Comparison of ENCODE assay signal across 10 mouse cellular contexts in genomic region chr13:113355022-113355421, GRCm38 (mm10).
DNase-seq lines count a peak whose midpoint lies in the region; ATAC-seq and TF ChIP-seq lines count a peak whose summit lies in the region.
"Had no signal": no experiment of that assay in that cellular context is flagged by ENCODE, and none has a peak within 500 bp of the region (broad histone marks: within the 10 kb centered on the region; RNA-seq: fewer than 3 reads in every experiment).

No protein-coding gene starts in this region.

- no peak overlapping the region for H3K9ac ChIP-seq in lung, postnatal 0 days (replicated peaks; ENCODE audit: low read depth)
- no peak overlapping the region for H3K9ac ChIP-seq in hindbrain, embryonic 12.5 days
- H3K9ac ChIP-seq: embryonic facial prominence, embryonic 13.5 days; stomach, embryonic 15.5 days had no signal

- H3K4me1 ChIP-seq in lung, postnatal 0 days (ENCODE audit: insufficient read depth, low read depth, low read length): peaks cover 4% of the 10 kb centered on the region; the same call in 1 of the 2 replicates
- peaks cover 25% of the 10 kb centered on the region for H3K4me1 ChIP-seq in hindbrain, embryonic 12.5 days

- no peak overlapping the region for H3K4me2 ChIP-seq in lung, postnatal 0 days (replicated peaks; ENCODE audit: low read depth, low read length)
- H3K4me2 ChIP-seq in hindbrain, embryonic 12.5 days (replicated peaks): no peak overlapping the region
- H3K4me2 ChIP-seq: embryonic facial prominence, embryonic 13.5 days; stomach, embryonic 15.5 days had no signal

- H3K27ac ChIP-seq in lung, postnatal 0 days (ENCODE audit: low read length): no peak overlapping the region
- no peak overlapping the region for H3K27ac ChIP-seq in hindbrain, embryonic 12.5 days
- H3K27ac ChIP-seq: embryonic facial prominence, embryonic 13.5 days; stomach, embryonic 15.5 days had no signal

- TF ChIP-seq CTCF in lung, postnatal 0 days (IDR thresholded peaks at IDR 0.05): no peak

- H3K27me3 ChIP-seq in lung, postnatal 0 days (replicated peaks; ENCODE audit: insufficient read depth, low read length): no peaks in the 10 kb centered on the region
- no peaks in the 10 kb centered on the region for H3K27me3 ChIP-seq in hindbrain, embryonic 12.5 days
- H3K27me3 ChIP-seq: embryonic facial prominence, embryonic 13.5 days; stomach, embryonic 15.5 days had no signal

- peak; percentile 19; the same call in 1 of the 2 replicates for ATAC-seq in lung, postnatal 0 days
- peak; percentile 55 for ATAC-seq in hindbrain, embryonic 12.5 days (ENCODE audit: low FRiP score)

- no peak overlapping the region for H3K4me3 ChIP-seq in lung, postnatal 0 days (ENCODE audit: low read depth, low read length)
- no peak overlapping the region for H3K4me3 ChIP-seq in hindbrain, embryonic 12.5 days
- H3K4me3 ChIP-seq: embryonic facial prominence, embryonic 13.5 days; stomach, embryonic 15.5 days had no signal

- WGBS in lung, postnatal 0 days: 41% methylated on average over 4 of the region's 4 CpGs
- 2% methylated on average over 4 of the region's 4 CpGs for WGBS in hindbrain, embryonic 12.5 days

- no peaks in the 10 kb centered on the region for H3K9me3 ChIP-seq in lung, postnatal 0 days (ENCODE audit: low read length)
- no peaks in the 10 kb centered on the region for H3K9me3 ChIP-seq in hindbrain, embryonic 12.5 days (replicated peaks)
- H3K9me3 ChIP-seq: embryonic facial prominence, embryonic 13.5 days; stomach, embryonic 15.5 days had no signal

- peak; percentile 14 for DNase-seq in adrenal gland, adult 2 months
- no peak for DNase-seq in adrenal gland, adult 18-20 months (ENCODE audit: low spot score in 2 of 2)
- DNase-seq in lung, postnatal 0 days (ENCODE audit: low spot score): peak; percentile 13
- no peak for DNase-seq in lung, adult 18-20 months
- DNase-seq in testis, postnatal 10 days (ENCODE audit: low spot score): peak; percentile 56
- DNase-seq in spleen, postnatal 10 days (ENCODE audit: low spot score in 2 of 2): no peak
- DNase-seq in ovary, postnatal 14 days (ENCODE audit: low spot score): no peak

- no peaks in the 10 kb centered on the region for H3K36me3 ChIP-seq in lung, postnatal 0 days (ENCODE audit: insufficient read depth, low read length)
- H3K36me3 ChIP-seq in hindbrain, embryonic 12.5 days: no peaks in the 10 kb centered on the region
- H3K36me3 ChIP-seq: embryonic facial prominence, embryonic 13.5 days; stomach, embryonic 15.5 days had no signal

- TF ChIP-seq EP300 in lung, postnatal 0 days (IDR thresholded peaks at IDR 0.05): no peak

Comparison
In these comparisons a context has a peak if more than half of its experiments do, and no peak if none do; other contexts are left out.
1. DNase-seq: peak in adrenal gland, adult 2 months (single experiment), lung, postnatal 0 days (single experiment) and testis, postnatal 10 days (single experiment); none in adrenal gland, adult 18-20 months (0 of 2), lung, adult 18-20 months (0 of 2), spleen, postnatal 10 days (0 of 2) and ovary, postnatal 14 days (single experiment).